Mouse (Mus musculus) layer of hippocampus, adult 9-11 months (tissue): Measurements from ENCODE around the gene 1700012A03Rik.

Experiments used
- DNase-seq: peaks from one replicate; pipeline ENCODE4 v3.0.0; 2022

Gene 1700012A03Rik

GRCm38 (mm10) chr6:32105547-32106275, 55.7 kb downstream of the 1700012A03Rik start:
- DNase-seq = no peak
